Mouse (Mus musculus) midbrain, postnatal 0 days (tissue): ENCODE results near the gene Nme9. TPM values are rescaled to one million over a fixed set of nuclear protein-coding genes. Genes with fewer than 3 reads are reported as not detected.

Experiments used
- ATAC-seq: fragments of 200-750 bp; cut with Nextera tagmentation; 2 replicates; pipeline ENCODE4 v1.8.0; 2017; ENCODE audit warnings: moderate number of reproducible peaks, mild to moderate bottlenecking, moderate TSS enrichment, moderate library complexity; ENCODE audit not compliant: low FRiP score
- DNase-seq: peaks from one replicate; pipeline ENCODE4 v3.0.0-alpha.2; 2015; ENCODE audit warnings: low spot score
- H3K27ac ChIP-seq: fragments of 300-500 bp; sonication (generic); 2 replicates; pipeline ENCODE4 v1.5.1; 2014; ENCODE audit warnings: low read depth, mild to moderate bottlenecking, low read length, mixed read lengths
- H3K27me3 ChIP-seq: fragments of 300-500 bp; sonication (generic); 2 replicates; pipeline ENCODE4 v1.6.1; 2014; ENCODE audit warnings: low read length, control low read depth, mixed read lengths; ENCODE audit not compliant: insufficient read depth
- H3K36me3 ChIP-seq: fragments of 300-500 bp; sonication (generic); 2 replicates; pipeline ENCODE4 v1.6.1; 2014; ENCODE audit warnings: low read length, control low read depth, mixed read lengths; ENCODE audit not compliant: insufficient read depth
- H3K4me1 ChIP-seq: fragments of 300-500 bp; sonication (generic); 2 replicates; pipeline ENCODE4 v1.6.1; 2014; ENCODE audit warnings: mild to moderate bottlenecking, control low read depth, antibody characterized with exemption, low read length, mixed read lengths; ENCODE audit not compliant: insufficient read depth
- H3K4me2 ChIP-seq: fragments of 300-500 bp; sonication (generic); 2 replicates; pipeline ENCODE4 v1.6.1; 2014; ENCODE audit warnings: low read depth, mild to moderate bottlenecking, low read length, mixed read lengths; ENCODE audit not compliant: poor library complexity, severe bottlenecking
- H3K4me3 ChIP-seq: fragments of 300-500 bp; sonication (generic); 2 replicates; pipeline ENCODE4 v1.5.1; 2014; ENCODE audit warnings: low read depth, mild to moderate bottlenecking, low read length, moderate library complexity
- H3K9ac ChIP-seq: fragments of 300-500 bp; sonication (generic); replicated peaks from 2 replicates; pipeline ENCODE4 v1.6.1; 2014; ENCODE audit warnings: mild to moderate bottlenecking, low read length, moderate library complexity, mixed read lengths; ENCODE audit not compliant: poor library complexity, severe bottlenecking
- H3K9me3 ChIP-seq: fragments of 300-500 bp; sonication (generic); 2 replicates; pipeline ENCODE4 v1.6.1; 2016; ENCODE audit warnings: low read length, control low read depth
- CTCF ChIP-seq: IDR thresholded peaks from 2 replicates; pipeline ENCODE4 v1.5.1; 2016; ENCODE audit warnings: antibody characterized with exemption, mild to moderate bottlenecking
- WGBS: fragments of 180-500 bp; shearing (Covaris S2); extraction: QIAGEN DNeasy Blood & Tissue Kit; methylation state at CpG from one replicate; pipeline ENCODE4 v1.1.7; 2014; 5-methylcytosine and 5-hydroxymethylcytosine counted together
- polyA plus RNA-seq: library from polyadenylated mRNA; unstranded; fragments of >200 nt; fragmentation: Nextera tagmentation; extraction: Ambion mirVana; gene quantifications from 2 replicates; pipeline ENCODE4 v1.2.1, GENCODE M21; 2015
- total RNA-seq: library from RNA; depleted of rRNA; stranded (reverse); fragments of >200 nt; gene quantifications from 2 replicates; pipeline ENCODE4 v1.2.3, GENCODE M21; 2014

The Nme9 gene
- total and polyA plus RNA-seq, 2 experiments from 2014 or later, result 0.72 to 1.2 TPM

- TF ChIP-seq CTCF, result no peak
- Histone ChIP-seq H3K27me3 (no peaks in the 10 kb centered on the region), H3K27ac (no peak overlapping the region), H3K4me2 (no peak overlapping the region), H3K9me3 (no peaks in the 10 kb centered on the region), H3K4me1 (0 out of 2 replicates have a peak, but pooled peaks cover 3% of the 10 kb centered on the region), H3K9ac (no peak overlapping the region), H3K4me3 (no peak overlapping the region), H3K36me3 (peaks cover 38% of the 10 kb centered on the region)
- ATAC-seq (no peak), DNase-seq (no peak)
Measured at GRCm38 (mm10) chr9:99484632-99485031, 33.4 kb downstream of the Nme9 start.

GRCm38 (mm10) chr9:99485144-99485543 lies 33.9 kb downstream of the Nme9 start:
- no peak overlapping the region for H3K4me2 ChIP-seq
- peaks cover 43% of the 10 kb centered on the region for H3K36me3 ChIP-seq
- no peak overlapping the region for H3K4me3 ChIP-seq
- DNase-seq, result no peak
- H3K4me1 ChIP-seq, result 0 out of 2 replicates have a peak, but pooled peaks cover 3% of the 10 kb centered on the region
- no peak for ATAC-seq
- H3K27me3 ChIP-seq, result no peaks in the 10 kb centered on the region
- no peaks in the 10 kb centered on the region for H3K9me3 ChIP-seq
- H3K9ac ChIP-seq, result no peak overlapping the region
- no peak for TF ChIP-seq CTCF
- H3K27ac ChIP-seq, result no peak overlapping the region
- WGBS, result 95% methylated on average over 4 of the region's 4 CpGs

- no peak overlapping the region for H3K9ac ChIP-seq
- DNase-seq (no peak), ATAC-seq (no peak)
- no peak for TF ChIP-seq CTCF
- H3K36me3 ChIP-seq, result peaks cover 41% of the 10 kb centered on the region
- no peaks in the 10 kb centered on the region for H3K9me3 ChIP-seq
- no peak overlapping the region for H3K4me3 ChIP-seq
- H3K27ac ChIP-seq, result no peak overlapping the region
- no peaks in the 10 kb centered on the region for H3K4me1 ChIP-seq
- no peak overlapping the region for H3K4me2 ChIP-seq
- 90% methylated on average over 8 of the region's 8 CpGs for WGBS
- no peaks in the 10 kb centered on the region for H3K27me3 ChIP-seq
Measured at GRCm38 (mm10) chr9:99487126-99487695, 35.9 kb downstream of the Nme9 start.

- ATAC-seq (no peak), DNase-seq (no peak)
- Histone ChIP-seq H3K36me3 (peaks cover 42% of the 10 kb centered on the region), H3K4me1 (no peaks in the 10 kb centered on the region), H3K27ac (no peak overlapping the region), H3K9me3 (no peaks in the 10 kb centered on the region), H3K4me3 (no peak overlapping the region), H3K9ac (no peak overlapping the region), H3K4me2 (no peak overlapping the region), H3K27me3 (no peaks in the 10 kb centered on the region)
- WGBS, result 91% methylated on average over 3 of the region's 3 CpGs
- no peak for TF ChIP-seq CTCF
Measured at GRCm38 (mm10) chr9:99487841-99488240, 36.6 kb downstream of the Nme9 start.

GRCm38 (mm10) chr9:99491050-99491449 lies 39.8 kb downstream of the Nme9 start:
- no peak for TF ChIP-seq CTCF
- ATAC-seq (no peak), DNase-seq (no peak)
- Histone ChIP-seq H3K9ac (no peak overlapping the region), H3K4me2 (no peak overlapping the region), H3K27me3 (no peaks in the 10 kb centered on the region), H3K27ac (no peak overlapping the region), H3K9me3 (no peaks in the 10 kb centered on the region), H3K4me1 (no peaks in the 10 kb centered on the region), H3K4me3 (no peak overlapping the region), H3K36me3 (peaks cover 42% of the 10 kb centered on the region)
- 92% methylated on average over 4 of the region's 4 CpGs for WGBS

- Histone ChIP-seq H3K9ac (no peak overlapping the region), H3K9me3 (no peaks in the 10 kb centered on the region), H3K4me2 (no peak overlapping the region), H3K4me3 (no peak overlapping the region), H3K36me3 (peaks cover 38% of the 10 kb centered on the region), H3K27me3 (no peaks in the 10 kb centered on the region), H3K4me1 (no peaks in the 10 kb centered on the region), H3K27ac (no peak overlapping the region)
- no peak for ATAC-seq
- TF ChIP-seq CTCF, result no peak
- DNase-seq, result no peak
- WGBS, result 74% methylated on average over 10 of the region's 10 CpGs
Measured at GRCm38 (mm10) chr9:99492634-99493200, 41.4 kb downstream of the Nme9 start.
